Mouse (Mus musculus): ENCODE measurements around the gene Abca8a. TPM values are rescaled to one million over a fixed set of nuclear protein-coding genes. Genes with fewer than 3 reads are reported as not detected.

Gene Abca8a
- polyA plus RNA-seq, 1 experiment from 2014 or later, result not detected

Other genes starting within 250 kb of the Abca8a start
- 0.76 and 0.87 TPM in 2 replicates for gene Abca8b, start 100.1 kb downstream of the Abca8a start, polyA plus RNA-seq (2014; fragmentation: Nextera tagmentation; extraction: Ambion mirVana)
- 1.0 and 1.2 TPM in 2 replicates for gene Abca9, start 72.2 kb upstream of the Abca8a start, polyA plus RNA-seq (2014; fragmentation: Nextera tagmentation; extraction: Ambion mirVana)
- gene Abca6, start 155.8 kb upstream of the Abca8a start, polyA plus RNA-seq (2014; fragmentation: Nextera tagmentation; extraction: Ambion mirVana), result 0.34 and 0.57 TPM in 2 replicates
- 2.2 and 2.5 TPM in 2 replicates for gene Abca5, start 241.7 kb upstream of the Abca8a start, polyA plus RNA-seq (2014; fragmentation: Nextera tagmentation; extraction: Ambion mirVana)